Mouse (Mus musculus) E14TG2a.4 (cell line): ENCODE results near the gene Sctr.

ENCODE experiments used
- H3K27me3 ChIP-seq: 2 replicates; pipeline ENCODE4 v1.6.1; 2014; ENCODE audit warnings: low read length, control low read depth; ENCODE audit not compliant: insufficient read depth
- H3K36me3 ChIP-seq: 2 replicates; pipeline ENCODE4 v1.6.1; 2014; ENCODE audit warnings: low read length, control low read depth; ENCODE audit not compliant: insufficient read depth
- H3K4me1 ChIP-seq: replicated peaks from 2 replicates; pipeline ENCODE4 v1.6.1; 2014; ENCODE audit warnings: low read depth, low read length, control low read depth
- H3K4me3 ChIP-seq: replicated peaks from 2 replicates; pipeline ENCODE4 v1.5.1; 2014; ENCODE audit warnings: mild to moderate bottlenecking, low read length
- H3K9me3 ChIP-seq: 2 replicates; pipeline ENCODE4 v1.6.1; 2014; ENCODE audit warnings: low read length, control low read depth
- CTCF ChIP-seq: conservative IDR thresholded peaks from 2 replicates; pipeline ENCODE4 v1.5.1; 2014; ENCODE audit warnings: low read length
- NANOG ChIP-seq: IDR thresholded peaks from 2 replicates; pipeline ENCODE4 v1.6.1; 2014; ENCODE audit warnings: borderline replicate concordance, low read length, mixed read lengths
- POU5F1 ChIP-seq: IDR thresholded peaks from 2 replicates; pipeline ENCODE4 v1.6.1; 2014; ENCODE audit warnings: low read length, borderline replicate concordance

Sctr gene

GRCm38 (mm10) chr1:120020322-120020897, 13.7 kb downstream of the Sctr start:
- H3K9me3 ChIP-seq = no peaks in the 10 kb centered on the region
- TF ChIP-seq POU5F1 (no peak), NANOG (no peak), CTCF (no peak)

GRCm38 (mm10) chr1:120021951-120022350, 15.3 kb downstream of the Sctr start:
- Histone ChIP-seq H3K4me3 (no peak overlapping the region), H3K4me1 (no peaks in the 10 kb centered on the region), H3K36me3 (no peaks in the 10 kb centered on the region), H3K9me3 (no peaks in the 10 kb centered on the region), H3K27me3 (0 out of 2 replicates have a peak, but pooled peaks cover 2% of the 10 kb centered on the region)
- TF ChIP-seq POU5F1 (no peak), CTCF (no peak), NANOG (no peak)

More at GRCm38 (mm10) chr1:120020322-120020897, 13.7 kb downstream of the Sctr start:
- H3K36me3 ChIP-seq = no peaks in the 10 kb centered on the region
- H3K27me3 ChIP-seq = peaks cover 2% of the 10 kb centered on the region; the same call in 1 of the 2 replicates
- no peaks in the 10 kb centered on the region for H3K4me1 ChIP-seq
- no peak overlapping the region for H3K4me3 ChIP-seq

- TF ChIP-seq NANOG = no peak
- TF ChIP-seq CTCF = no peak
- TF ChIP-seq POU5F1 = no peak
- H3K4me3 ChIP-seq = no peak overlapping the region
- no peaks in the 10 kb centered on the region for H3K36me3 ChIP-seq
- H3K27me3 ChIP-seq = 0 out of 2 replicates have a peak, but pooled peaks cover 2% of the 10 kb centered on the region
- no peaks in the 10 kb centered on the region for H3K4me1 ChIP-seq
- H3K9me3 ChIP-seq = no peaks in the 10 kb centered on the region
Measured at GRCm38 (mm10) chr1:120024331-120025049, 17.8 kb downstream of the Sctr start.

GRCm38 (mm10) chr1:120025050-120025439, 18.4 kb downstream of the Sctr start:
- H3K4me3 ChIP-seq = no peak overlapping the region
- TF ChIP-seq NANOG = no peak
- no peak for TF ChIP-seq CTCF
- no peak for TF ChIP-seq POU5F1
- H3K9me3 ChIP-seq = no peaks in the 10 kb centered on the region
- H3K36me3 ChIP-seq = no peaks in the 10 kb centered on the region
- 0 out of 2 replicates have a peak, but pooled peaks cover 2% of the 10 kb centered on the region for H3K27me3 ChIP-seq
- H3K4me1 ChIP-seq = no peaks in the 10 kb centered on the region

GRCm38 (mm10) chr1:120027693-120028092, 21.0 kb downstream of the Sctr start:
- Histone ChIP-seq H3K4me1 (peaks cover 2% of the 10 kb centered on the region), H3K36me3 (no peaks in the 10 kb centered on the region), H3K4me3 (no peak overlapping the region), H3K27me3 (peaks cover 8% of the 10 kb centered on the region), H3K9me3 (no peaks in the 10 kb centered on the region)
- no peak for TF ChIP-seq POU5F1
- TF ChIP-seq CTCF = no peak
- no peak for TF ChIP-seq NANOG

DNA sequence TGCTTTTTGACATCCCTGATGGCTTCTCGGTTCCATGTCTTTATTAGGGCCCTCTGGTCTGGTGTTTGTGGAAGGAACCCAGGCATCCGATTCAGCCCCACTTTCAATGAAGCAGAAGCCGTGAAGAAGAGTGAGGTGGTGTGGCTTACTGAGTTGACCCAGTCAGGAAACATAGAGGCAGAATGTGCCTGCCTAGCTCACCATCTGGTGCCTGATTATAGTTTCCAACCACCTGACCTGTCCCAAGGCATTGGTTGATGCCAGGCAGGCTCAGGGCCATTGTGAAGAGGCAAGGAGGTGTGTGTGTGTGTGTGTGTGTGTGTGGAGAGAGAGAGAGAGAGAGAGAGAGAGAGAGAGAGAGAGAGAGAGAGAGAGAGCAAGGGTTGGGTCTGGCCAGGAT, 23.8 kb downstream of the Sctr start:
- H3K4me3 ChIP-seq = no peak overlapping the region
- no peak for TF ChIP-seq CTCF
- H3K9me3 ChIP-seq = no peaks in the 10 kb centered on the region
- peaks cover 8% of the 10 kb centered on the region for H3K27me3 ChIP-seq
- no peaks in the 10 kb centered on the region for H3K36me3 ChIP-seq
- peaks cover 9% of the 10 kb centered on the region for H3K4me1 ChIP-seq

DNA sequence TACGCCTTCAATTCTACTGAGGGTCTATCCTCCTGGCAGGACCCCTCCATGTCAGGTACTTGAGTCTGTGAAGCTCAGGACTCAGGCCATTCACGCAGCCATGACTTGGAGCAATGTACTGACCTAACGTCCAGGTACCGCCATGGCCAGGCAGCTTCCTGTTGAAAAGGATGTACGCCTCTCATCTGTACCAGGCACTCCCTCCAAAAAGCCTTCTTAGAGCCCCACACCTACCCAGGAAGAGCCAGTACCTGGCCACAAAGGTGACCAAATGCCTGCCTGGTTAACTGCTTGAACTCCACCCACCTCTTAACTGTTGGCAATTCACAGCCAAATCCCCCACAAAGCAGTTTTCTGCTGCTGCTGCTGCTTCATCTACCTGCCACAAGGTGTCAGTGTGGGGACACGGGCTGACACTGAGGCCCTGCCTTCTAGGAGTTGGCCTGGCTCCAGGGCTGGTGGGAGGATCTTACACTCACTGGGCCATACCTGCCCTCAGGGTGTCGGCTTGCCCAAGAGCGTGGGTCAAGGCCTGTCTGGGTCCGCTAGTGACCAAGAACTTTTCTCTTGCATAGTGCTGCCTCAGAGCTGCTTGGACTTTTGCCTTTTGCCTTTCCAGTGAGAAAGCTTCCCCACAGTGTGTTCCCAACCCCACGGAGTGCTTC, 26.2 kb downstream of the Sctr start:
- no peaks in the 10 kb centered on the region for H3K36me3 ChIP-seq
- H3K9me3 ChIP-seq = no peaks in the 10 kb centered on the region
- no peak overlapping the region for H3K4me3 ChIP-seq
- H3K4me1 ChIP-seq = peaks cover 9% of the 10 kb centered on the region
- H3K27me3 ChIP-seq = peaks cover 12% of the 10 kb centered on the region
- no peak for TF ChIP-seq POU5F1
- TF ChIP-seq NANOG = no peak
- TF ChIP-seq CTCF = peak; percentile 97

DNA sequence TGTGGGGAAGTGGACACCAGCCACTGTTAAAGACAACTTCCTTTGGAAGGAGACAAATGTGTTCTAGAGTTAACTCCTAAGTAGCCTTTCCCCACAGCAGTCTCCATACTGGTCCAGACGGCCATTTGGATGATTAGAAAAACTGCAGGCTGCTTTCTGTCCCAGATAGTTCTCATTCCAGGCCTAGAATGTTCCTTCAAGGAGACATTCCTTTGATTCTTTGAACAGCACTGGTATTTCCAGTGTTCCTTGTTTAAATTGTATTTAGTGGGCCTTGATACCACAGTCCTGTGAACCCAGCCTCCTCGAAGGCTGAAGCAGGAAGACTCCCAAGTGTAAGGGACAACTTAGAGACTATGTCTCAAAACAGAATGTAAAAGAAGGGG, 26.8 kb downstream of the Sctr start:
- Histone ChIP-seq H3K36me3 (no peaks in the 10 kb centered on the region), H3K27me3 (peaks cover 12% of the 10 kb centered on the region), H3K4me3 (no peak overlapping the region), H3K9me3 (no peaks in the 10 kb centered on the region), H3K4me1 (peaks cover 9% of the 10 kb centered on the region)
- no peak for TF ChIP-seq CTCF
- TF ChIP-seq NANOG = no peak
- no peak for TF ChIP-seq POU5F1
